Mouse (Mus musculus): ENCODE measurements at regions not wholly inside any gene's neighbourhood (a gene's known extent, or its start where the extent isn't known, plus 50 kb on each side); places are given as distances from the start of the nearest gene placed in this dataset.

DNA sequence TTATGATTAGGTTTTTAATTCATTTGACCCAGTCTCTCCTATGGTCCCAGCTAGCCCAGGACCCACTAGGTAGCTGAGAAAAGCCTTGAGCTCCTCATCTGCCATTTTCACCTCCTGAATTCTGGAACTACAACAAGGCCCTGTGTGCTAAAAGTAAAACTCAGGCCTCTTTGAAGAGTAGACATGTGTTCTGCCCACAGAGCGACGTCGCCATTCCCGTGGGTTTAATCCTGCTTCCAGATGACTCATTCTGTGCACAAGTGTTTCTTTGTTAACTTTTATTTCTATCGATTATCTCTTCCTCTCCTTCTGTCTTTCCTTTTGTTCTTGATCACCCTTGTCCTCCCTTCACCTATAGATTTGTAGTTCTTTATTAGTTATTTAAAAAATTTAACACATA is 1046.7 kb upstream of the Apob start:
- CTCF ChIA-PET, result no interaction called here
- POLR2A ChIA-PET, result no interaction called here
- DNase-seq (ENCODE audit: low read depth, low spot score), result no peak
- H3K27me3 ChIP-seq, result peaks cover 3% of the 10 kb centered on the region
- ATAC-seq, result no peak
- in situ Hi-C loops (cut with MboI; ENCODE audit: low pct_unique_long_range_greater_than_20kb), result no loop called here
- no peak for TF ChIP-seq CTCF (IDR thresholded peaks at IDR 0.05)

- ChIA-PET POLR2A (no interaction called here), CTCF (no interaction called here)
- no peak for TF ChIP-seq CTCF (IDR thresholded peaks at IDR 0.05)
- no peaks in the 10 kb centered on the region for H3K27me3 ChIP-seq
- in situ Hi-C loops (cut with MboI; ENCODE audit: low pct_unique_long_range_greater_than_20kb), result no loop called here
- DNase-seq (ENCODE audit: low read depth, low spot score), result no peak
- no peak for ATAC-seq
Measured at GRCm38 (mm10) chr12:6956638-6957037, 1020.8 kb upstream of the Apob start.

GRCm38 (mm10) chr12:6984664-6985063 is 992.8 kb upstream of the Apob start:
- ChIA-PET POLR2A (no interaction called here), CTCF (interaction anchor here (0.6 to 1.0 kb wide), 2 partner anchors 15 to 246 kb away, joined by 3 read pairs; no protein-coding TSS in a partner anchor)
- in situ Hi-C loops (cut with MboI; ENCODE audit: low pct_unique_long_range_greater_than_20kb), result no loop called here
- DNase-seq (ENCODE audit: low read depth, low spot score), result no peak
- peaks cover 5% of the 10 kb centered on the region for H3K27me3 ChIP-seq
- no peak for TF ChIP-seq CTCF (IDR thresholded peaks at IDR 0.05)
- ATAC-seq, result no peak

- in situ Hi-C loops (cut with MboI; ENCODE audit: low pct_unique_long_range_greater_than_20kb), result no loop called here
- CTCF ChIA-PET, result no interaction called here
- DNase-seq (ENCODE audit: low read depth, low spot score) (no peak), ATAC-seq (no peak)
- TF ChIP-seq CTCF (IDR thresholded peaks at IDR 0.05), result no peak
- POLR2A ChIA-PET, result no interaction called here
- no peaks in the 10 kb centered on the region for H3K27me3 ChIP-seq
Measured at GRCm38 (mm10) chr12:7028447-7028846, 949.0 kb upstream of the Apob start.

DNA sequence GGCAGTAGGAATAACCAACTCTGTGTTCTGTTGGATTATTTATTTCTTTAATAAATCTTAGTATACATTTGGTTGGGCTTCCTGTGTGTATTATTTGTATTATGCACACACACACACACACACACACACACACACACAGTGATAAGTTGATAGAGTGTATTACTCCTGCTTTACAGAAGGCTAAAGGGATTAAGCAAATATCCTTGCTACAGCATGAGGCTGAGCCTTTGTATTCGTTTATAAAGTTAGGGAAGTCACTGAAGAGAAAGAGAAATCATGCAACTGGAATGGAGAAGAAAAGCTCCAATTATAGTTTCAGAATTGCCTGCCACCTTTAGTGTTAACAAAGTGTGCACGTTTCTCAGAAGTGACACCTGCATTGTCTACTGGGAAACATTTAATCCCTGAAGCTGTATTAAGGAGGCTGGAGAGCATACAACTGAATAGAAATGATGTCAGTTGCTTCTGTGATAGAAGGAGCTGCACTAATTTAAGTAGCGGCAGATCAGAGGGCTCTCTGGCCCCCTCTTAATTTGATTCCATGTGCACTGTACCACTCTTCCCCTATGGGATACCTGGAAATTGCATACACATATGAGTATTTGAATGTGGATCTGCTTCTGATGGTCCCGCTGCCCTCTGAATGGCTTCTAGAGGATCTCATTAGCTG is 947.9 kb upstream of the Apob start:
- no peak for TF ChIP-seq CTCF (IDR thresholded peaks at IDR 0.05)
- H3K27me3 ChIP-seq, result no peaks in the 10 kb centered on the region
- in situ Hi-C loops (cut with MboI; ENCODE audit: low pct_unique_long_range_greater_than_20kb), result no loop called here
- ATAC-seq, result no peak
- DNase-seq (ENCODE audit: low read depth, low spot score), result no peak
- ChIA-PET POLR2A (no interaction called here), CTCF (no interaction called here)

DNA sequence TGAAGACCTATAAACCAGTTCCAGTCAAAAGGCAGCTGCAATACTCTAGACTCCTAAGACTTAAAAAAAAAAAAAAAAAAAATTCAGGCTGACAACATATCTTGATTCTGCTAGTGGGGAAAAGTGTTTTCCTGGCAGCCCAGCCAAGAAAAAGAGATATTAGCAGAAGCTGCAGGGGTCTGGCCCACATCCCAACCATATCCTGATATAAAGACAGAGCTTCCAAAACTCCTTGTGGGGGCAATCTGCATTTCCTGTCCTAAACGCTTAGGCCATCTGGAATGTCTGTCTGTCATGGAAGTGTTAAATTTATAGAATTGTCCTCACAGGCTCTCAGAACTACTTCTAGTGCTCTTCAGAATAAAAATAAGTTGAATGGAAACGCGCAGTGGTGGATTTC is 926.7 kb upstream of the Apob start:
- in situ Hi-C loops (cut with MboI; ENCODE audit: low pct_unique_long_range_greater_than_20kb), result no loop called here
- POLR2A ChIA-PET, result no interaction called here
- no peak for TF ChIP-seq CTCF (IDR thresholded peaks at IDR 0.05)
- ATAC-seq (no peak), DNase-seq (ENCODE audit: low read depth, low spot score) (no peak)
- CTCF ChIA-PET, result no interaction called here
- peaks cover 9% of the 10 kb centered on the region for H3K27me3 ChIP-seq

DNA sequence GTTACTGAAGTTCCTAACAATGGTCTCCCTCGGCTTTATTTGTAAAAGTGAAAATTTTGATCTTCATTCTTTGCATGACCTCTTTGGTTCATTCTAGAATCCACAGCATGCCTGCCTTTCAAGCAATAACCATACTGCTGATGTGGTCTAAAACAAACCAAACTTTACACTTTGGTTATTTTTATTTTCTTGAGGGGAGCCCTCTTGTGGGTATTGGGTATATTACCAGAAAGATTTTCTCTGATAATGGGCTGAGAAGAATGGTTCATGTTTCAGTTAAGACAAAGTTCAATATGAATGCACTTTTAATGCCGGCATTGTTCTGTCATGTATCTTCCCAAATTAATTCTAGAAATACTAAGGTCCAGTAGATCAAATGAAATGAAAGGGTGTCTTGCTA is 922.9 kb upstream of the Apob start:
- POLR2A ChIA-PET, result no interaction called here
- CTCF ChIA-PET, result no interaction called here
- in situ Hi-C loops (cut with MboI; ENCODE audit: low pct_unique_long_range_greater_than_20kb), result no loop called here
- TF ChIP-seq CTCF (IDR thresholded peaks at IDR 0.05), result peak; percentile 14
- peaks cover 9% of the 10 kb centered on the region for H3K27me3 ChIP-seq
- no peak for ATAC-seq
- DNase-seq (ENCODE audit: low read depth, low spot score), result no peak

- POLR2A ChIA-PET, result no interaction called here
- in situ Hi-C loops (cut with MboI; ENCODE audit: low pct_unique_long_range_greater_than_20kb), result no loop called here
- CTCF ChIA-PET, result no interaction called here
Measured at GRCm38 (mm10) chr12:7094582-7094981, 882.9 kb upstream of the Apob start.

DNA sequence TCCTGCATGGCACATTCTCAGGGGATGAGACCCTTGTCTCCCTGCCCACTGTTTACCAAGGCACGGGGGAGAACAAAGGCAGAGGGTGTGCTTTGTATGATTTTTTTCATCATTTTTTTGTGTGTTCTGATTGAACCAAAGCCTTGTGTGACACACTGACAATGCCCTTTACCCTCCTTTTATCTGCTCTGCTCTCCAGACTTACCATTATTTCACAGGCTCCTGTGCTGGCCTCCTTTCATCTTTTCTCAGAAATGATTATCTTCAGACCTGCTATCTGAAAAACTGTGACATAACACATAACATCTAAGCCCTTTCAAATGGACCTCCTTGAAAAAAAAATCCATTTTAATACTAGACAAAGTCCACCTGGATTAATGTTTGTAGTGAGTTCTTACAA is 882.0 kb upstream of the Apob start:
- no peak for DNase-seq (ENCODE audit: low read depth, low spot score)
- POLR2A ChIA-PET, result no interaction called here

More at GRCm38 (mm10) chr12:7094582-7094981, 882.9 kb upstream of the Apob start:
- TF ChIP-seq CTCF (IDR thresholded peaks at IDR 0.05), result no peak
- peaks cover 3% of the 10 kb centered on the region for H3K27me3 ChIP-seq
- no peak for DNase-seq (ENCODE audit: low read depth, low spot score)
- no peak for ATAC-seq

DNA sequence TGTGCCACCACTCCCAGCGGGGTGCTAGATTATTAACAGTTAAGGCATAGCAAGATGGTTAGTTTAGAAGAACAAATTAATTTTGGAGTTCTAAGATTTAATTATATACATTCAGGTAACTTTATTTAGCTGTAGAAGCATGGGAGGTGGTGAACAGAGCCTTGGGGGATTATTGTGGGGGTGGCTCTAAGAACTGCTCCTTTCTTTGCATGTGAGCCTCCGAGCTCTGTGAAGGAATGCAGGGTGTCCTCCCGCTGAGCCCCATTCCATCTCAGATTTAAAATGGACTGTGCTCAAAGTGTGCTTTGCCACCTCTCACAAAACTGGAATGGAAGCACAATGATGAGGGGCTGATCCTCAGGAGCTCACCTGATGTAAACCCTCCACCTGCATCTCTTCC is 881.2 kb upstream of the Apob start:
- in situ Hi-C loops (cut with MboI; ENCODE audit: low pct_unique_long_range_greater_than_20kb), result no loop called here
- TF ChIP-seq CTCF (IDR thresholded peaks at IDR 0.05), result no peak
- ATAC-seq (no peak), DNase-seq (ENCODE audit: low read depth, low spot score) (no peak)
- ChIA-PET POLR2A (no interaction called here), CTCF (no interaction called here)
- peaks cover 3% of the 10 kb centered on the region for H3K27me3 ChIP-seq

More for the DNA sequence above, 882.0 kb upstream of the Apob start:
- H3K27me3 ChIP-seq, result peaks cover 3% of the 10 kb centered on the region
- in situ Hi-C loops (cut with MboI; ENCODE audit: low pct_unique_long_range_greater_than_20kb), result no loop called here
- no peak for TF ChIP-seq CTCF (IDR thresholded peaks at IDR 0.05)
- CTCF ChIA-PET, result no interaction called here
- ATAC-seq, result no peak

DNA sequence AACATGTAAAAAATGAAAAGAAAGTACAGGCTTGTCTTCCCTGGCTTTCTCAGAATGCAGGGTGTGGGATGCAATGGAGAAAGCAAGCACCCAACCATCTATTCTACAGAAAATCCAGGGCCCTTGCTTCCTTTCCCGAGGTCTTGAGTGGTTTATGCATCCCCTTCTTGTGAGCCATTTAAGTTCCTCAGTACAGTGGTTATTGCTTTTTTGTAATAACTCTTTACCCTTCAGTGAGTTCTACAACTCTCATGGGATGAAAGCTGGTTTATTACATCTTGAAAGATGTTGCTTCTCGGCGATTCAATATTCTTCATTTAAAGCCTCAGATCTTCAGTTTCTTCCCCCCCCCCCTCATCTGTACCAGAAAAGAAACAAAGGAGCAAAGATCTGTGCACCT is 838.4 kb upstream of the Apob start:
- no peak for TF ChIP-seq CTCF (IDR thresholded peaks at IDR 0.05)
- ATAC-seq, result no peak
- POLR2A ChIA-PET, result no interaction called here
- CTCF ChIA-PET, result no interaction called here
- H3K27me3 ChIP-seq, result peaks cover 7% of the 10 kb centered on the region
- in situ Hi-C loops (cut with MboI; ENCODE audit: low pct_unique_long_range_greater_than_20kb), result no loop called here
- DNase-seq (ENCODE audit: low read depth, low spot score), result no peak
